Mouse (Mus musculus): ENCODE measurements around the gene Numb. TPM values are rescaled to one million over a fixed set of nuclear protein-coding genes. Genes with fewer than 3 reads are reported as not detected.

Numb gene
- total and polyA plus RNA-seq, 3 experiments: 8.4 to 14.6 TPM; not detected in 1

GRCm38 (mm10) chr12:83798313-83798712 is 123.4 kb downstream of the Numb start:
- DNase-seq (ENCODE audit: low read depth, low spot score): no peak
- Histone ChIP-seq H3K27me3 (ENCODE audit: control insufficient read depth in 1 of 2, insufficient read depth in 2 of 2, low read length in 2 of 2) (no peaks in the 10 kb centered on the region), H3K27ac (ENCODE audit: control insufficient read depth, low read depth, low read length) (no peak overlapping the region), H3K79me2 (ENCODE audit: control insufficient read depth, insufficient read depth, low read length, poor library complexity) (no peaks in the 10 kb centered on the region), H3K9me3 (replicated peaks; ENCODE audit: insufficient read depth, low read length) (no peaks in the 10 kb centered on the region), H3K36me3 (ENCODE audit: control insufficient read depth in 1 of 2, insufficient read depth in 2 of 2, low read length in 2 of 2) (peaks cover 4 to 5% of the 10 kb centered on the region in 2 experiments; a peak in 3 of 4 replicates), H3K9ac (ENCODE audit: control insufficient read depth, low read depth, low read length, poor library complexity, severe bottlenecking) (no peak overlapping the region), H3K4me3 (ENCODE audit: control insufficient read depth in 1 of 2, insufficient read depth in 1 of 2, low read depth in 2 of 2, low read length in 2 of 2) (no peak overlapping the region), H3K4me1 (ENCODE audit: control insufficient read depth in 1 of 2, insufficient read depth in 2 of 2, low read length in 2 of 2) (peaks cover 3 to 4% of the 10 kb centered on the region in 2 experiments; a peak in 2 of 4 replicates)
- TF ChIP-seq JUND (IDR thresholded peaks at IDR 0.05; ENCODE audit: low read depth, low read length): no peak
- no peak for TF ChIP-seq BHLHE40 (IDR thresholded peaks at IDR 0.05; ENCODE audit: borderline replicate concordance, low read depth, low read length)
- no peak for TF ChIP-seq MAX (IDR thresholded peaks at IDR 0.05; ENCODE audit: low read length)
- TF ChIP-seq GABPA (IDR thresholded peaks at IDR 0.05; ENCODE audit: low read depth, low read length): no peak
- no peak for TF ChIP-seq CTCF (IDR thresholded peaks at IDR 0.05 in 2 of 3, conservative IDR thresholded peaks at IDR 0.05 in 1 of 3; ENCODE audit: control insufficient read depth in 1 of 3, insufficient read depth in 1 of 3, low read depth in 2 of 3, low read length in 3 of 3, poor library complexity in 1 of 3, severe bottlenecking in 1 of 3)
- no peak for TF ChIP-seq MAZ (IDR thresholded peaks at IDR 0.05; ENCODE audit: low read depth, low read length)
- TF ChIP-seq TAL1 (IDR thresholded peaks at IDR 0.05; ENCODE audit: low read length): no peak
- TF ChIP-seq MYC (IDR thresholded peaks at IDR 0.05; ENCODE audit: low read depth, low read length): no peak
- no peak for TF ChIP-seq ZMIZ1 (IDR thresholded peaks at IDR 0.05; ENCODE audit: low read depth, low read length)
- no peak for TF ChIP-seq ELF1 (IDR thresholded peaks at IDR 0.05; ENCODE audit: low read depth, low read length)
- TF ChIP-seq SIN3A (IDR thresholded peaks at IDR 0.05; ENCODE audit: low read length): no peak

DNA sequence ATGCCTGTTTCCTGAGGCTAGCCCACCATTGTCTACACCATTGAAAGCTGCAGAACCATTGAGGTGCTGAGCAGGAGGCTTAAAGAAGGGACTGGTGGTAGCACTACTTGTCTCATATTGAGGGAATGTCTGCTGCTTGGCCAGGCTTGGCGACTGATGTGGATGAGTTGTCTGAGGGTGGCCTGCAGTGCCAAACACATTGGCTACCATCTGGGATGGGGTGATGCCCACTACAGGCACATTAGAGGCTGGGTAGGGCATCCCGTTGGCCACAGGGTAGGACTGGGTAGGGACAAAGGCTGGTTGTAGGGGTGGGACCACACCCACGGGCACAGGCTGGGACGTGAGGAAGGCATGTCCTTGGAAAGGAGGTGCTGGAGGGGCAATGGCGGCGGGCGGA is 126.1 kb downstream of the Numb start:
- Histone ChIP-seq H3K27ac (ENCODE audit: control insufficient read depth, low read depth, low read length) (no peak overlapping the region), H3K27me3 (ENCODE audit: control insufficient read depth in 1 of 2, insufficient read depth in 2 of 2, low read length in 2 of 2) (no peaks in the 10 kb centered on the region), H3K36me3 (ENCODE audit: control insufficient read depth in 1 of 2, insufficient read depth in 2 of 2, low read length in 2 of 2) (peaks cover 0 to 4% of the 10 kb centered on the region in 2 experiments; a peak in 2 of 4 replicates), H3K4me1 (ENCODE audit: control insufficient read depth in 1 of 2, insufficient read depth in 2 of 2, low read length in 2 of 2) (no peaks in the 10 kb centered on the region), H3K9ac (ENCODE audit: control insufficient read depth, low read depth, low read length, poor library complexity, severe bottlenecking) (no peak overlapping the region), H3K4me3 (ENCODE audit: control insufficient read depth in 1 of 2, insufficient read depth in 1 of 2, low read depth in 2 of 2, low read length in 2 of 2) (no peak overlapping the region), H3K79me2 (ENCODE audit: control insufficient read depth, insufficient read depth, low read length, poor library complexity) (no peaks in the 10 kb centered on the region), H3K9me3 (replicated peaks; ENCODE audit: insufficient read depth, low read length) (no peaks in the 10 kb centered on the region)
- DNase-seq (ENCODE audit: low read depth, low spot score): no peak
- TF ChIP-seq MYB (IDR thresholded peaks at IDR 0.05; ENCODE audit: low read depth, low read length) (no peak), EP300 (IDR thresholded peaks at IDR 0.05; ENCODE audit: low read depth in 1 of 2, low read length in 2 of 2) (no peak), HCFC1 (IDR thresholded peaks at IDR 0.05; ENCODE audit: low read depth, low read length) (no peak), SIN3A (IDR thresholded peaks at IDR 0.05; ENCODE audit: low read length) (no peak), GATA1 (IDR thresholded peaks at IDR 0.05; ENCODE audit: low read depth, low read length) (no peak), CHD2 (IDR thresholded peaks at IDR 0.05; ENCODE audit: low read length) (no peak), POLR2A (IDR thresholded peaks at IDR 0.05; ENCODE audit: control insufficient read depth in 1 of 2, insufficient read depth in 1 of 2, low read depth in 1 of 2, low read length in 2 of 2, poor library complexity in 1 of 2) (no peak), NELFE (IDR thresholded peaks at IDR 0.05; ENCODE audit: low read depth, low read length) (no peak), KAT2A (conservative IDR thresholded peaks at IDR 0.05; ENCODE audit: low read depth, low read length) (no peak), ZKSCAN1 (IDR thresholded peaks at IDR 0.05; ENCODE audit: low read depth, low read length) (no peak), USF2 (IDR thresholded peaks at IDR 0.05; ENCODE audit: borderline replicate concordance in 1 of 2, insufficient read depth in 1 of 2, low read depth in 1 of 2, low read length in 2 of 2) (no peak)

Data from MEL (cell line).